In genomic region chr2:30419112-30419511, GRCm38 (mm10) we compare ENCODE assay signal across 10 mouse cellular contexts. TPM values are rescaled to one million over a fixed set of nuclear protein-coding genes. Genes with fewer than 3 reads are reported as not detected.
A peak's percentile ranks its signal among the peaks of the same experiment; 100 is the strongest.
DNase-seq lines count a peak whose midpoint lies in the region; ATAC-seq and TF ChIP-seq lines count a peak whose summit lies in the region.
"Had no signal": no experiment of that assay in that cellular context is flagged by ENCODE, and none has a peak within 500 bp of the region (broad histone marks: within the 10 kb centered on the region; RNA-seq: fewer than 3 reads in every experiment).

No protein-coding gene starts in this region.

- 29% methylated on average over 10 of the region's 10 CpGs for WGBS in lung, embryonic 14.5 days
- WGBS in forebrain, postnatal 0 days, result 36% methylated on average over 10 of the region's 10 CpGs
- 32% methylated on average over 10 of the region's 10 CpGs for WGBS in liver, embryonic 12.5 days (ENCODE audit: insufficient replicate concordance)
- 32% methylated on average over 10 of the region's 10 CpGs for WGBS in stomach, postnatal 0 days

- no peak for ATAC-seq in lung, embryonic 14.5 days (ENCODE audit: insufficient read depth)
- no peak for ATAC-seq in forebrain, postnatal 0 days
- no peak for ATAC-seq in liver, embryonic 12.5 days
- no peak for ATAC-seq in stomach, postnatal 0 days (ENCODE audit: low FRiP score, low TSS enrichment)

- DNase-seq in lung, embryonic 14.5 days, result peak; percentile 28
- no peak for DNase-seq in lung, postnatal 25 days (ENCODE audit: low spot score)
- no peak for DNase-seq in forebrain, postnatal 0 days
- DNase-seq in stomach, postnatal 0 days (ENCODE audit: low spot score), result no peak
- no peak for DNase-seq in MN1 (ENCODE audit: low spot score)
- DNase-seq in urinary bladder, postnatal 25 days (ENCODE audit: low spot score), result no peak
- DNase-seq: gastrocnemius, postnatal 10 days; thymus, postnatal 36 days had no signal

- H3K9ac ChIP-seq in lung, embryonic 14.5 days, result peak overlapping the region; percentile 39; the same call in 1 of the 2 replicates
- 0 out of 2 replicates have a peak overlapping the region, but pooled peaks have one; percentile 7 for H3K9ac ChIP-seq in forebrain, postnatal 0 days
- peak overlapping the region; percentile 100 for H3K9ac ChIP-seq in liver, embryonic 12.5 days
- peak overlapping the region; percentile 38; the same call in 1 of the 2 replicates for H3K9ac ChIP-seq in stomach, postnatal 0 days (ENCODE audit: low read length)

- no peaks in the 10 kb centered on the region for H3K27me3 ChIP-seq in lung, embryonic 14.5 days (ENCODE audit: insufficient read depth, low read length)
- H3K27me3 ChIP-seq in forebrain, postnatal 0 days (ENCODE audit: insufficient read depth, low read length), result no peaks in the 10 kb centered on the region
- H3K27me3 ChIP-seq in liver, embryonic 12.5 days (replicated peaks), result no peaks in the 10 kb centered on the region
- H3K27me3 ChIP-seq in stomach, postnatal 0 days (ENCODE audit: control insufficient read depth, insufficient read depth, low read length), result no peaks in the 10 kb centered on the region
- H3K27me3 ChIP-seq: megakaryocyte, embryonic 14.5 days had no signal

- peak overlapping the region; percentile 43 for H3K4me2 ChIP-seq in lung, embryonic 14.5 days
- H3K4me2 ChIP-seq in forebrain, postnatal 0 days (ENCODE audit: low read depth), result no peak overlapping the region
- peak overlapping the region; percentile 93 for H3K4me2 ChIP-seq in liver, embryonic 12.5 days
- 0 out of 2 replicates have a peak overlapping the region, but pooled peaks have one; percentile 1 for H3K4me2 ChIP-seq in stomach, postnatal 0 days (replicated peaks; ENCODE audit: low read depth)

- H3K9me3 ChIP-seq in lung, embryonic 14.5 days (ENCODE audit: low read depth, low read length), result no peaks in the 10 kb centered on the region
- H3K9me3 ChIP-seq in forebrain, postnatal 0 days (ENCODE audit: low read length), result no peaks in the 10 kb centered on the region
- no peaks in the 10 kb centered on the region for H3K9me3 ChIP-seq in liver, embryonic 12.5 days (replicated peaks)
- no peaks in the 10 kb centered on the region for H3K9me3 ChIP-seq in stomach, postnatal 0 days (ENCODE audit: control insufficient read depth, low read length)
- H3K9me3 ChIP-seq: megakaryocyte, embryonic 14.5 days had no signal

- peak overlapping the region; percentile 19; the same call in 1 of the 2 replicates for H3K27ac ChIP-seq in lung, embryonic 14.5 days (ENCODE audit: low read depth)
- no peak overlapping the region for H3K27ac ChIP-seq in forebrain, postnatal 0 days (ENCODE audit: low read depth, low read length)
- peak overlapping the region; percentile 97 for H3K27ac ChIP-seq in liver, embryonic 12.5 days
- no peak overlapping the region; the same call in 1 of the 2 replicates for H3K27ac ChIP-seq in stomach, postnatal 0 days (replicated peaks)

- peaks cover 7% of the 10 kb centered on the region; the same call in 1 of the 2 replicates for H3K36me3 ChIP-seq in lung, embryonic 14.5 days (ENCODE audit: insufficient read depth)
- H3K36me3 ChIP-seq in forebrain, postnatal 0 days (ENCODE audit: insufficient read depth), result no peaks in the 10 kb centered on the region
- peaks cover 45% of the 10 kb centered on the region for H3K36me3 ChIP-seq in liver, embryonic 12.5 days
- H3K36me3 ChIP-seq in stomach, postnatal 0 days (ENCODE audit: control insufficient read depth, insufficient read depth, low read length), result no peaks in the 10 kb centered on the region

- TF ChIP-seq EP300 in stomach, postnatal 0 days (optimal IDR thresholded peaks at IDR 0.05), result no peak

- peaks cover 13% of the 10 kb centered on the region; the same call in 1 of the 2 replicates for H3K4me1 ChIP-seq in lung, embryonic 14.5 days (ENCODE audit: insufficient read depth)
- peaks cover 14% of the 10 kb centered on the region for H3K4me1 ChIP-seq in forebrain, postnatal 0 days (ENCODE audit: insufficient read depth)
- peaks cover 73% of the 10 kb centered on the region for H3K4me1 ChIP-seq in liver, embryonic 12.5 days
- H3K4me1 ChIP-seq in stomach, postnatal 0 days (replicated peaks; ENCODE audit: control insufficient read depth, insufficient read depth), result no peaks in the 10 kb centered on the region; the same call in 1 of the 2 replicates

- TF ChIP-seq CTCF in lung, embryonic 14.5 days (IDR thresholded peaks at IDR 0.05; ENCODE audit: low read depth), result no peak
- no peak for TF ChIP-seq CTCF in forebrain, postnatal 0 days (IDR thresholded peaks at IDR 0.05; ENCODE audit: low read depth)
- TF ChIP-seq CTCF in stomach, postnatal 0 days (IDR thresholded peaks at IDR 0.05; ENCODE audit: low read depth), result no peak

- peak overlapping the region; percentile 11; the same call in 1 of the 2 replicates for H3K4me3 ChIP-seq in lung, embryonic 14.5 days (ENCODE audit: low read depth, low read length)
- H3K4me3 ChIP-seq in forebrain, postnatal 0 days (ENCODE audit: low read depth, low read length), result no peak overlapping the region
- peak overlapping the region; percentile 98 for H3K4me3 ChIP-seq in liver, embryonic 12.5 days
- no peak overlapping the region for H3K4me3 ChIP-seq in stomach, postnatal 0 days (ENCODE audit: low read depth, low read length)

RNA-seq across cellular contexts. Expression of gene Ptpa, which starts 3.3 kb away (rescaled TPM):
- polyA plus RNA-seq in lung, embryonic 14.5 days (2014; fragmentation: Nextera tagmentation; extraction: Ambion mirVana), result 85.7 and 95.5 TPM in 2 replicates
- total RNA-seq in forebrain, postnatal 0 days (2014; rRNA removed), result 129 and 132 TPM in 2 replicates
- polyA plus RNA-seq in forebrain, postnatal 0 days (2015; fragmentation: Nextera tagmentation; extraction: Ambion mirVana), result 143 and 148 TPM in 2 replicates
- 168 and 173 TPM in 2 replicates for polyA plus RNA-seq in liver, embryonic 12.5 days (2016; fragmentation: Nextera tagmentation; extraction: Ambion mirVana)
- polyA plus RNA-seq in stomach, postnatal 0 days (2015; fragmentation: Nextera tagmentation; extraction: Ambion mirVana), result 76.6 and 79.6 TPM in 2 replicates

RNA-seq across cellular contexts. Expression of gene Crat, which starts 3.5 kb away (rescaled TPM):
- 28.0 and 30.3 TPM in 2 replicates for polyA plus RNA-seq in lung, embryonic 14.5 days (2014; fragmentation: Nextera tagmentation; extraction: Ambion mirVana)
- 28.0 and 33.6 TPM in 2 replicates for total RNA-seq in forebrain, postnatal 0 days (2014; rRNA removed)
- 20.7 and 24.0 TPM in 2 replicates for polyA plus RNA-seq in forebrain, postnatal 0 days (2015; fragmentation: Nextera tagmentation; extraction: Ambion mirVana)
- 26.0 and 28.6 TPM in 2 replicates for polyA plus RNA-seq in liver, embryonic 12.5 days (2016; fragmentation: Nextera tagmentation; extraction: Ambion mirVana)
- polyA plus RNA-seq in stomach, postnatal 0 days (2015; fragmentation: Nextera tagmentation; extraction: Ambion mirVana), result 22.0 and 25.9 TPM in 2 replicates

RNA-seq across cellular contexts. Expression of gene Dolpp1, which starts 27.1 kb away (rescaled TPM):
- polyA plus RNA-seq in lung, embryonic 14.5 days (2014; fragmentation: Nextera tagmentation; extraction: Ambion mirVana), result 32.6 and 34.2 TPM in 2 replicates
- 52.2 and 92.4 TPM in 2 replicates for total RNA-seq in forebrain, postnatal 0 days (2014; rRNA removed)
- 40.1 and 44.7 TPM in 2 replicates for polyA plus RNA-seq in forebrain, postnatal 0 days (2015; fragmentation: Nextera tagmentation; extraction: Ambion mirVana)
- polyA plus RNA-seq in liver, embryonic 12.5 days (2016; fragmentation: Nextera tagmentation; extraction: Ambion mirVana), result 23.5 and 24.3 TPM in 2 replicates
- 29.8 and 32.9 TPM in 2 replicates for polyA plus RNA-seq in stomach, postnatal 0 days (2015; fragmentation: Nextera tagmentation; extraction: Ambion mirVana)

RNA-seq across cellular contexts. Expression of gene Ier5l, which starts 54.9 kb away (rescaled TPM):
- polyA plus RNA-seq in lung, embryonic 14.5 days (2014; fragmentation: Nextera tagmentation; extraction: Ambion mirVana), result 4.7 and 4.9 TPM in 2 replicates
- total RNA-seq in forebrain, postnatal 0 days (2014; rRNA removed), result 17.7 and 19.9 TPM in 2 replicates
- 4.0 and 6.2 TPM in 2 replicates for polyA plus RNA-seq in forebrain, postnatal 0 days (2015; fragmentation: Nextera tagmentation; extraction: Ambion mirVana)
- 0.44 and 0.59 TPM in 2 replicates for polyA plus RNA-seq in liver, embryonic 12.5 days (2016; fragmentation: Nextera tagmentation; extraction: Ambion mirVana)
- polyA plus RNA-seq in stomach, postnatal 0 days (2015; fragmentation: Nextera tagmentation; extraction: Ambion mirVana), result 1.8 and 4.4 TPM in 2 replicates

RNA-seq across cellular contexts. Expression of gene Miga2, which starts 55.1 kb away (rescaled TPM):
- 19.9 and 24.5 TPM in 2 replicates for polyA plus RNA-seq in lung, embryonic 14.5 days (2014; fragmentation: Nextera tagmentation; extraction: Ambion mirVana)
- 57.4 and 70.8 TPM in 2 replicates for total RNA-seq in forebrain, postnatal 0 days (2014; rRNA removed)
- polyA plus RNA-seq in forebrain, postnatal 0 days (2015; fragmentation: Nextera tagmentation; extraction: Ambion mirVana), result 24.4 and 28.6 TPM in 2 replicates
- 12.7 and 13.6 TPM in 2 replicates for polyA plus RNA-seq in liver, embryonic 12.5 days (2016; fragmentation: Nextera tagmentation; extraction: Ambion mirVana)
- 16.8 and 17.8 TPM in 2 replicates for polyA plus RNA-seq in stomach, postnatal 0 days (2015; fragmentation: Nextera tagmentation; extraction: Ambion mirVana)

Comparison
In these comparisons a context has a peak if more than half of its experiments do, and no peak if none do; other contexts are left out.
1. H3K27ac ChIP-seq: peak in lung, embryonic 14.5 days (single experiment) and liver, embryonic 12.5 days (single experiment); none in forebrain, postnatal 0 days (single experiment) and stomach, postnatal 0 days (single experiment).
2. H3K4me3 ChIP-seq: peak in lung, embryonic 14.5 days (single experiment) and liver, embryonic 12.5 days (single experiment); none in forebrain, postnatal 0 days (single experiment) and stomach, postnatal 0 days (single experiment).
3. H3K9ac ChIP-seq: peak in every context shown above with its lines; median percentile 100 in liver, embryonic 12.5 days; 39 in lung, embryonic 14.5 days; 38 in stomach, postnatal 0 days; 7 in forebrain, postnatal 0 days.